Mouse (Mus musculus) kidney, postnatal 25 days (tissue): ENCODE results near the gene Repin1.

Source experiments
- DNase-seq, 2 experiments: peaks; one replicate each; pipeline ENCODE4 v3.0.0; 2021; ENCODE audit warnings: mixed read lengths in 2 of 2

The Repin1 gene

DNA sequence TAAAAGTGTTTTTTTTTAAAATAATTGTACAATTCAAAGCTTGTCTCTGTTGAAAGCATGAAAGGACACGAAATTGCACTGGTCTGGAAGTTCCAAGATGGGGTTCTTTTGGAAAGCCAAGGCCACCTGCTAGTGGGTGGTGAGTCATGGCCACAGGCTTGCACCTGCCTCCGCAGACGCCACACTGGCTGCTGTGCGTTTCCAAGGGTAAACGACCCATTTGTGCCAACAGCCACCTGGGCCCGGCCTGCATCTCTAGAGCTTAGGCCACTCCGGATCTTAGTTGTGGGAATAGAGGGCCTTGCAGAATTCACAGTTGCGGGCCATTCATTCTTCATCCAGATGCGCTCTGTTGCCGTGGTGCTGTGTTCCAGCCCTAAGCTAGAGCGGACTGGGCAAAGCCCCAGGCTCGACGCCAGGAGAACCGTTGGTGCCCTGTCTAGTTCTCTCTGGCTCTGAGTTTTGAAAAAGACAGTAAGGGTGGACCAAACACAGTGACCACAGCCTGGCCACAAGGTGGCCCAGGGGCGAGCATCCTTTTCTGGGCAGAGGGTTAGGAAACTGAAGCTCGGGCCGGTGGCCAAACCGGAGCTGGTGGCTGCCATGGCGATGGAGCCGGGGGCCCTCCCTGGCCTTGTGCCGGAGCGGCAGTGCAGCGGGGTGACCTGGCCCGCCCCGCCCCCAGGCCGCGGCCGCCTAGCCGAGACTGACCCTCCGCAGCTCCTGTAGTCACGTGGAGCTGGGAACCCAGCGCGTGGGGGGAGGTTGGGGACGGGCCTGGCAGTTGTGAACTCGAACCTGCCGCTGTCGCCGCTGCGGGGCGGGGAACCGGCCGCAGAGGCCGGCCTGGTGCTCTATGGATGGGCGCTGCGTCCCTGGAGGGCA lies at the start of gene Repin1, which contains the start of gene Gm44965:
Gene Repin1, plus strand, starts transcription at position 726 of the 885 bp plus-strand sequence.
Gene Gm44965, plus strand, starts transcription at position 784 of the 885 bp plus-strand sequence.
- peak; percentile 96 to 98 for DNase-seq

DNA sequence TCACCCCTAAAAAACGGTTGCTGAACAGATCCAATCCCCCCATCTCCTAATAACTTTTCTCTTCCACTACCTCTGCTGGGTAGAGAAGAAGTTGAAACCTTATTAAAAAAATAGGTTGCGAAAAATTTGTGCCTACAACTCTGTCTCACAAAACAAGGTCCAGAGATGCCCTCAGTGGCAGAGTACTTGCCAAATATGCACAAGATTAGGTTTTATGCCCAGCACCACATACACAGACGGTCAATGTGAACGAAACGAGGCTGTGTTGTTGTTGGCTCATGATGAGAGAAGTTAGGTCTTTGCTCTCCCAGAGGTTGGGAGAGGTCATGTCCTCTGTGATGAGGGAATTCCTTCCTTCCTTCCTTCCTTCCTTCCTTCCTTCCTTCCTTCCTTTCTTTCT lies 48.4 kb upstream of the Repin1 start:
- DNase-seq = no peak

DNA sequence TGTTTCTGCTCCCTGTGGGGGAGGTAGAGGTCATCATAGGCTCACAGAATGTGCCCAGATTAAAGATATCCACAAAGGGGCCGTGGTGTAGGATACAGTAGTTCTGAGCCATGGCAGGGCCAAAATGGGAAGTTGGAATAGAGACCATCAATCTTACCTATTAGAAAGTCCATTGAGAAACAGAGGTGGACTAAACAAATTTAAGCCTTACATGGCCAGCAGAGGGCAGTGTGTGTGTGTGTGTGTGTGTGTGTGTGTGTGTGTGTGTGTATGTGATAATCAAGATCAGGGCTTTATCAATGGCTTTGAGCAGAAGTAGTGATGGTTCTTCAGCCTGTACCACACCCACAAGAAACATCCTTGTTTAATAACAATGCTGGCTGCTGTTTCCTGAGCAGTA lies 47.4 kb upstream of the Repin1 start:
- DNase-seq = peak; percentile 58 to 80

DNA sequence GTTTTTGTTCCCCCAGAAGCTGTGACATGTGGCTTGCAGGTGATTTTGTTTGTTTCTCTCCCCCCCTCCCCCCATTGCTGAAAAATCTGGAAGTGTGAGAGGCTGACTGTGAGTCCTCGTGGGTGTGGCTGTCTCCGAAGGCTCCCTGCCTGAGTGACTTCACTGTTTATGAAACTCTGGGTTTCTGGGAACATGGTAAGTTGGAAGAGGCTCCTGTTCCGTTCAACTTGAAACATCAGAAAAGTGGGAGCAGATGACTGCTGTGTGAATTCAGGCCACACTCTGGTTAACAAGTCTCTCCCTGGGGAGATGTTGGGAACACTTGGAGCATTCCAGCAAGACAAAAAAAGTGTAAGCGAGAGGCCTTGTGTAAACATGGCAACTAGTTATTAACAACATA lies 46.8 kb upstream of the Repin1 start:
- peak in 1 of 2 experiments; percentile 27 for DNase-seq

DNA sequence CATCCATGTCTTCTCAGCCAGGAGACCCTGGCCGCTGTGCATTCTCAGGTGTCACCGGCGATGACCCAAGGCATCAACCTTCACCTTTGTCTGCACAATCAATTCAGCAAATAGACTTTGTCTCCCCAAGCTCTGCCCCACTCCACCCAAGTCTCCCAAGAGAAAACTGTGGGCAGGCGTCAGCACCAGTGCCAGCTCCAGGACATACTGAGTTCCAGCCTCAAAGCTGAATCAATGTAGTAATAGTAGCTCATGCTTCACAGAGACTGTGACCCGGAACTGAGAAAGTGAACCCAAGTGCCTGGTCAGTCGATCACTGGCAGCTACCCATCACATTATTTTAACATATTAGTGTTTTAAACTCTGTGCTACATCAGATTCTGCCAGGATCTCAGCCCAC lies 45.4 kb upstream of the Repin1 start:
- DNase-seq = peak in 1 of 2 experiments; percentile 33

DNA sequence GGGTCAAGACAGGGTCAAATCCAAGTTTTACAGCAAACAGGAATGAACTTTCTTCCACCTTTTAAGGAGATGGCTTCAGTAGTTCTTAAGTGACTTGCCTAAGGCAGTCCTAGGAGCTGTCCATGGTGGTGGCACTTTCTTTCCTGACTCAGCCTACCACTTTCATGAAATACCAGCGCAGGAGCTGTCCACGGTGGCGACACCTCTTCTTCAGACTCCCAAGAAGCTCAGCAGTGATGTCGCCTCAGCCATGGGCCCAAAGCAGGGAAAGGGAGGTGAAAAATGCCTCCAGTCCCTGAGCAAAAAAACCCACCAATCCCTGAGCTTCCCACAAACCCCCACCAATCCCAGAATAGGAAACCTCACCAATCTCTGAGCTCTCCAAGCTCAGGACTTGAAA lies 40.8 kb upstream of the Repin1 start:
- DNase-seq = peak; percentile 49 to 64

DNA sequence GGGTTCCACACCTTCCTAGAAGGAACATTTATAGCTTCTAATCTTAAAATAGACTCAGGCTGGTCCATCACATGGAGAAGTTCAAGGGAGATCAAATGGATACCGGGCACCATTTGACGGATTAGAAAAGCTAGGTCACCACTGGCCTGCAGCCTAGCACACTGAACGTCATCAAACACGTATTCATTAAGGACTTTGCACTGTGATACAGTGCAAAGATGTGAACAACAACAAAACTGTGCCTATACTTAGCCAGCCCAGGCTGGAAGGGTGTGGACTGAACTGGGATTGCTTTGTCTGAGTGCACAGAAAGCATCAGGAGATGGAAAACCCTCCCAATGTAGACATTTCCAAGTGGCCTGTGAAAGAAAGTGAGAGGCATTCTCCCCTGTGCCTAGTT lies 39.9 kb upstream of the Repin1 start:
- no peak for DNase-seq

DNA sequence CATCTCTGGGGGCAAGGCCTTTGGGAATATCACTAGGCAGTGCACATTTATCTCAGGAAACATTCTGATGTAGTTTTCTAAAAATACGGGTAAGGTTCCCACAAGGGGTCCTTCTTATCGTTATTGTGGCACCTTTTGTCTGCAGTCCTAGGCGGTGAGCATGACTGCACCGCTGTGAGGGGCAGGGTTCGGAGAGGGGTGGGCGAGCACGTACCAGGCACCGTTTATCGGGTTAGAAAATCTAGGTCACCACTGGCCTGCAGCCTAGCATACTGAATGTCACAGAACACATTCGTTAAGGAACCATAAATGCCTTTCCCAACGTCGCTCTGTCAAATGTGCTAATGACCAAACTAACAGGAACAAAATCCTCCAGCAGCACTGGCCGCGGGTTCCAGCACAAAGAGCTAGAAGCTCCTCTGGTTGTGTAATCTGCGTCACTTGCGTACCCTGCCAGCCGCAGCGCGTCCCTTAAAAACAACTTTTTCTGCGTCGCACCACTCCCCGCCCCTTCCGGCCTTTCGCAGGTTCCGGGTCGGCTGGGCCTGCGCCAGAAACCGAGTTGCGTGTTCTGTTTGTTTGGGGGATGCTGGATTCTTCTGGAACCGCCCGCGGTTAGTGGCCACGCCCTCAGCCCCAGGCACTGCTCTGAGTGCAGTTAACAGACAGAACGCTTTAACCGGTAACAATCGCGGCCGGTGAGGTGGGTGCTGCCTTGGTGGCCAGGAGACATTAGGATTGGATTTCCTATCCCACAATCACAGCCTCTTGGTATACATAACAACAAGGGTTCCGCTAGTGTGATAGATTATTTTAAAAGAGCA lies 39.2 kb upstream of the Repin1 start, which contains the start of gene Lrrc61:
Gene Lrrc61, plus strand, starts transcription at position 517 of the 824 bp plus-strand sequence.
- peak; percentile 98 to 99 for DNase-seq

DNA sequence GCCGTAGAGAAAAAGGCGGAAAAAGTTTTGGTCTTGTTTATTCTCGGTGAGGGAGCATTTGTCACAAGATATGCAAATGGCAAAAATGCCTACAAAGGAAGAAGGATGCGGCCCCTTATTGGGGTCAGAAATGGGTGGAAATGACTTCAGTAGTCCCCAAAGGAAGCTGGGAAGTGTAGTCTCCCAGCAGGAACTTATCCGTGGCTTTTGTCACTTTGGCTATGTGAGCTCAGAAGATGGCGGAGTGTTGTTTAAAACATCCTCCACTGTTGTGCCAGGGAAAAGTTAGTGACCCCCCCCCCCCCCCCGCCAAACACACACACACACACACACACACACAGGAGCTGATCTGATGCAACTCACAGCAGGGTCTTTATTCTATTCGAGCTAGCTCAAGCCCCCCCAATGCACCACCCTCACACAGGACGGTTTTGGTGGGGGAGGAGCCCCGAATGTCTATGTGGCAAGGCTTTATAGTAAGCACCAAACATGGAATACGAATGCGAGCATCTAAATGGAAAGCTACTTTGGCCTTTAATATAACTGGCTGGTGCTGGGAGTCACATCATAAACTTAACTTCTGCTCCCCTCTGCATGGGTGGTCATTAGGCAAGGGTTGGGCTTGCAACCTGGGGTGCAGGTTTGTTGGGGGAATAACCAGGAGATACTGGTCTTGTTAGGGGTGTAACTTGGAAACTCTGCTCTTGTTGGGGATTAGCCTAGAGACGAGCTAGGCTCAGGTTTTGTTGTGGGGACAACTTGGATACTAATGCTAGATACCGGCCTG lies 38.4 kb upstream of the Repin1 start:
- DNase-seq = peak; percentile 67 to 81

DNA sequence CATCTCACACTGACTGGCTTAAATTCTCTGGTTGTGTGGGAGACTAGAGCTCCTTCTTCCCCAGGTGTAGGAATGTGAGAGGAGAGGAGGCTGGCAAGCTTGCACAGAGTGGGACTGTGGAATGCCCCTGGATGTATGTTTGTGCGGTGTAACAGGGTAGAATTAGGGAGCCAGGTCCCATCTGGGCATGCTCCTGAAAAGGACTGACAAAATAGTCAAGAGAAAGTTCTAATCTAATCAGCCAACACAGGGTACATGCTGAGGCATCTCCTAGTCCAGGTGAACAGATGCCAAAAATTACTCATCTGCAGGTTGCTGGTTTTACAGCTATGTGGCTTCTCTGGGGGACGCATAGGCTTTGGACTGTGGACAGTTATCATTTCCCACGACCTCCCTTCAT lies 37.7 kb upstream of the Repin1 start:
- no peak for DNase-seq

DNA sequence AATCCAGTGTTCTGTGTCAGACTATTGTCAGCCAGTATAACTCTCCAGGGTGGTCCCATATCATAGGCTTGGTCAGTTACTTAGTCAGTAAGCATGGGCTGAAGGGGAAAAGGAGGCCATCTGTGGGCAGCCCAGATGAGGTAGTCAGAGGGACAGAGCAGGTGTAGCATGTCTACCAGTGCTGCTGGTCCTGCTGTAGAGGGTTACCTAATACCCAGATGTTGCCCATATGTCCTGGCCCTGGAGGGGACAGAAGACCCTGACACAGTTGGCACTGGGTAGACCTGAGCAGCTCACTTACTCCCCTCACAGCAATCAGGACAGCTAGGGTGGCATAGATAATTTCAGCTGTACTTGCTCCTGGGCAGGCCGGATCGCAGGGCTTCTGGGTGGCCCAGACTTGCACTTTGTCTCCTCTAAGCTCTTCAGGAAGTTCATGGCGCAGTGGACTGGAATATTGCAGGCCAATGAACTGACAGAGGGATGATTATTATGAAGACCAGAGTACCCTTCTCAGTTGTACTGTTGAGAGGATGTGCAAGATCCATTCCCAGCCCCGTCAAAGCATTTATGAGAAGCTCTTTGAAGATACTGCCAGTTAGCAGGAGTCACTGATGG lies 27.9 kb upstream of the Repin1 start:
- DNase-seq = peak; percentile 24 to 60

DNA sequence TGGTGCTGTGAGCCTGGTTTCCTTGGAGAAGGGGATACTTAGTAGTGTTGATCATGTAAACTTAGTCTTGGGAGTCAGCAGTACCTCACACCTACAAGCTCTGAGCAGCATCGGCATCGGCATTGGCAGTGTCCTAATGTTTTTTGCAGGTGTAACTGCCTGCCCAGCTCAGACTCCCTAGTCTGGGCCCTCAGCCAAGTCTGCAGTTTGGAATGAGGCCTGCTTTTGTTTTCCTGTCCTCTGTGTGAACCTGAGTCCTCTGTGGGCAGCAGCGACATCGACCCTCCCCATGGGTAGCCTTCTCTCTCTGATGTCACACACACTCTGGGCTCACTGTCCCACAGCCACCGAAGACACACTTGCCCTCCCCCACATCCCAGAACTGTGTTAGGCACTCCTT lies 27.4 kb upstream of the Repin1 start:
- DNase-seq = peak; percentile 92 to 93

DNA sequence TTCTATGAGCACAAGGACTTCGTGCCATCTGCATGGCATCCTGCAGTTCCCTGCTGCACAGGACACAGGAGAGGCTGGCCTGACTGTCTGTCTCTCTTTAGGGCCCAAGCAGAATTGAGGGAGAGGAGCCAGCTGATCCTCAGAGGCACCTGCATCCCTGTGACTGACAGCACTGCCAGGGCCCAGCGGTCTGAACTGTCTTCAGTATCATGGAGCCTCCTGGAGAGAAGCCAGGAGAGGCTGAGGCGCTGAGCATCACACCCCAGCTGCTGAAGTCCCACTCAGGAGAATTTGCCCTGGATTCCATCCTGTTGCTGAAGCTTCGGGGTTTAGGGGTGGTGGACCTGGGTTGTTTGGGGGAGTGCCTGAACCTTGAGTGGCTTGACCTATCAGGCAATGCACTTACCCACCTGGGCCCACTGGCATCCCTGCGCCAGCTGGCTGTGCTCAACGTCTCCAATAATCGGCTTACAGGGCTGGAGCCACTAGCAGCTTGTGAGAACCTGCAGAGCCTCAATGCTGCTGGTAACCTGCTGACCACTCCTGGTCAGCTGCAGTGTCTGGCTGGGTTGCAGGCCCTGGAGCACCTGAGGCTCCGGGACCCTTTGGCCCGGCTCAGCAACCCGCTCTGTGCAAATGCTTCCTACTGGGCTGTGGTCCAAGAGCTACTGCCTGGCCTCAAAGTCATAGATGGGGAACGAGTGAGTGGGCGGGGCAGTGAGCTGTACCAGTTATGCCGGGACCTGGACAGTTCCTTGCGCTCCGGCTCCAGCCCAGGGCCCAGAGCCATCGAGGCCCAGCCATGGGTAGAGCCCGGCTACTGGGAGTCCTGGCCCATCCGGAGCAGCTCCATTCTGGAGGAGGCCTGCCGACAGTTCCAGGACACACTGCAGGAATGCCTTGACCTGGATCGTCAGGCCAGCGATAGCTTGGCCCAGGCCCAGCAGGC lies 25.4 kb upstream of the Repin1 start:
- DNase-seq = peak; percentile 86 to 91

DNA sequence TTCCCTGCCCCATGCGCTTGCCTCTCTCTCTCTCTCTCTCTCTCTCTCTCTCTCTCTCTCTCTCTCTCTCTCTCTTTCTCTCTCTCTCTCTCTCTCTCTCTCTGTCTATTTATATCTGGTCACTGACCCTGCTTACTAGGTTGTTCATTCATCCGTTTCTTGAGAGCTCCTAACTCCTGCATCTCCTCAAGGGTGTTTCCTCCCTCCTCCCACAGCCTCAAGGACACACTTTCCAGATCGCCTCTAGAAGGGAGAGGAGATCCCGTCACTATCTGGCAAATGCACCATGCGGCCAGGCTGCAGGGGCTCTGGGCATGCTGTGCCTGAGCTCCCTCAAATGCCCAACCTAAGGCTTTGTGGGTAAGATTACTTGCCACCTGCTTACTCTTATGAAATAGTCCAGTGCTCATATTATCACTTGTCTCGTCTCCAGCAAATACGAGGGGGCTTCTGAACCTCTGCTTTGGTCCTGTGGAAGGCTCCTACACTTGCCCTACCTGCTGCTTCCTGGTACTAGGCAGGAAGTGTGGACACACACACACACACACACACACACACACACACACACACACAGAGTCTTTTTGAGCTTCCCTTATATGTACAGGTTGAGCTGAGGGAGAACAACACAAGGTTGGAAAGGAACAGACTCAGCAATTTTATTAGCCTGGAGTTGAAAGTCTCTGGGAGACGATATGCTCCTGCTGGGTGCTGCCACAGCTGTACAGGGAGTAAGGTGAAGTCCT lies 24.4 kb upstream of the Repin1 start:
- DNase-seq = peak in 1 of 2 experiments; percentile 66

DNA sequence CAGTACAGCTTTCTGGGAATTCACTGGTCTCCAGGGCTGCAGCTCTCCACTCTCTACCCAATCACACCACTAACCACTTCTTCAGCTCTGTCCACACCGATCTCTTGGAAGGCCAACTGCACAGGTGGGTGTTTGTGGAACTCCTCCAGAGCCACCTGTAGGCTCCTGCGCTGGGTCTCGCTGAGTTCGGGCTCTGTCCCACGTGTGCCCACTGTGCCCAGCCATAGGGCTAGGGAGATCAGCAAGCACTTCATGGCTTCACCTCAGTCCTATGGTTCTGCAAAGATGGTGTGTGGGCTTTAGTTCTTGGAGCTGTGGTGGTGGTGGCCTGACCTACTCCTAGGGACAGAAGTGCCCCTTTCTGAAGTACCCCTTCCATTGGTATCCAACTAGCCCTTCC lies 21.7 kb upstream of the Repin1 start:
- no peak for DNase-seq

DNA sequence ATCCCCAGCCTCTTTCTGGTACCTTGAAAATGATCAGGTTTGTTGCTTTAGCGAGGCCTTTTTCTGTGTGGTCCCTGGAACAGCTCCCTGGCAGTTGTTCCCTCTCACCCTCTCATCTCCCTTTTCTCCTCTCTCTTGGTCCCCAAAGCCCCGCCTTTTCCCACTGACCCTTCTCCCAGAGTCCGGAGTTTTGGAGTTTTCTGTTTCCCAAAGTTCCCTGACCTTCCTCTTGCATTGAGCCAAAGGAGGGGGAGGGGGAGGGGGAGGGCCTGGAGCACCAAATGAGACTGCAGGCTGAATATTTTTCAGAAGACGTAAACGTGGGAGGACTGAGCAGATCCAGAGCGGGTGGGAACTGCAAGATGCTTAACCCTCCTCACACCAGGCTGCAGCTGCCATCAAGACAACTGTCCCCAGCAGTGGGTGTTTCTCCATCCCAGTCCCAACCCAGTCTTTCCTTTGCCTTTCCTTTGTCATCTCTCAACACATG lies 21.1 kb upstream of the Repin1 start, which contains the start of gene Rarres2:
Gene Rarres2, minus strand, starts transcription at position 218 of the 490 bp plus-strand sequence.
- peak; percentile 68 to 83 for DNase-seq

DNA sequence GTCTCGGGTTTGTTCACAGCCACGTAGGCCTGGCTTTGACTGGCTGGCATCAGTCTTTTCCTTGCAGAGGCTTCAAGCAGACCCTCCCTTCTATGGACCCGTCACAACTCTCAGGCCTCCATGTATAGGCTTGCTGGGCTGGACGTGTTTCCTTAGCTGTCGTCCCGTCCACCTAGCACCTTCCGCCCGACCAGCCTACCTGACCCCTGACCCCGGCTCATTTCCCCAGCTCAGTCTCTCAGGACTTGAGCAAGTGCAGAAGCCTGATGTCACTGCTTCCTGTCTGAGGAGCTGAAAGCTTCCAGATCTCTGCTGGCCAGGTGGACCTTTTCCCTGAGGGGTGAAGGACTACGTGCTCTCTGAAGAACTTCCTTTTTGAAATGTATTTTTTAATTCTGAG lies 20.4 kb upstream of the Repin1 start:
- DNase-seq = peak; percentile 56 to 74

DNA sequence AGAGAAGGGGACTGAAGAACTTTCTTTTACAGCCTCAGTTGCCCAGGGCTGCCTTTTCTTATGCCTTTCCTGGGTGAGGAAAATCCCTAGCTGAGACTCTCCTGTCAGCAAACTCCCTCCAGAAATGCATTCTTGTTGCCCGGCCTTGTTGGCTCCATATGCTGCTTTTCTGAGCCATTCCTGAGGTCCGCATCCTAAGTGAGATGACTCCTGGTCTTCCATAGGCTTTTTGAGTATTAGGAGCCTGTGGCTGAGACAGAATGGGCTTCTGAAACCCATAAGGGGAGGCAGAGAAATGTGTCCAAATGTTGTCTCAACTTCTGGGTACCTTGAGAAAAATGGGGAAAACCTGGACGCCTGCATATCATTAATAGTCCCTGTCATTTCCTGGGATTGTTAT lies 19.7 kb upstream of the Repin1 start:
- DNase-seq = no peak

DNA sequence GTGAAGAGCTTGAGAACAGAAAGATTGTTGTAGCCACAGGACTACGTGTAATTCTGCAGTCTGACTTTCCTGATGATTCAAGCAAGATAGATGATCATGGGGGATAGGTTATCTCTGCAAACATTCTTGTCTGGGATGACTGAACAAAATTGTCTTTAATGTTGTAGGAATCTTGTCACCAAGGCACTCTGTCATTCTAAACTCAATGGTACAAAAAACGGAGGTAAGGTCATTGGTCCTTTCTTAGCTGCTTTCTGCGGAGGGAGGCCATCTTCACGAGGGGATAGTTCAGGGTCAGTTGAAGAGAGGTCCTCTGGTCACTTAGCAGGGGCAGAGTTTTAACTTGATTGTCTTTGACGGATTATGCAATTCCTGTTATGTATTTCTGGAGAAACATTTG lies 14.9 kb upstream of the Repin1 start:
- DNase-seq = no peak

DNA sequence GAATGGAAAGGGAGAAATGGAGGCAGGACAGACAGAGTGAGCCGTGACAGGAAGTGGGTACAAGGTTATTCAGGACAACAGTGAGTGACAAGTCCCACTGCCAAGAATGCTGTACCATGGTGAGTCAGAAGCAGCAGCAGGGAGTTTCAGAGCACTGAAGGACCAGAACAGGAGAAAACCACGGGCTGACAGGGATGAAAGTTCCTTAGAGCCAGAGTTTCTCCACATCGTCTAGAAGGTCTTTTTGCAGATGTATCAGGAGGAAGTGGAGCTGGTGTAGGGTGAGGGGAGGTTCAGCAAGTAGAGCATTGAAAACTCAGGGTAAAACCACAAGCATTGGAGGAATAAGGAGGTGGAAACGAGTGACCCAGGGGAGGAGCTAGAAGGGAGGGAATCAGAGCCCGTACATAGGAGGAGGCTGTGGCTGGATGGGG lies 14.5 kb upstream of the Repin1 start:
- no peak for DNase-seq
